Mouse (Mus musculus): Measurements from ENCODE around the gene Pip5kl1.

DNA sequence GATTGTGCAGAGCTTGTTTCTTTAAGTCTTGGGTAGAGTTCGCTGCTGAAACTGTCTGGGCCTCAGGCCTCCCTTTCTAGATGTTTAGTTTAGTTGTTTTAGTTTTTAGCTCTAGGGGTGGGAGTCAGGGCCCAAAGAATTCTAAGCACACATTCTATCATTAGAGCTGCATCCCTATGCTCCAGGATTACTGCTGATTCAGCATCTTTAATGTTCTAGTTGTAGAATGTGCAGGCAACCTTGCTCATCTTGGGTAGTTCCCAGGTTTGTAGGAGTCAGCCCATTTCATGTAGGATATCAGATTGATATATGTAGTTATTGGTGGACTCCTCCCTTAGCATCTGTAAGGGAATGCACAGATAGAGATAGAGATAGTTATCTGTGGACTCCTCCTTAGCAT lies 42.5 kb downstream of the Pip5kl1 start:
- no peak for TF ChIP-seq CTCF (IDR thresholded peaks at IDR 0.05; ENCODE audit: low read depth, low read length)
- TF ChIP-seq TAL1 (conservative IDR thresholded peaks at IDR 0.05; ENCODE audit: low read depth, low read length): no peak
- TF ChIP-seq POLR2AphosphoS5 (IDR thresholded peaks at IDR 0.05; ENCODE audit: insufficient replicate concordance, low read depth, low read length): no peak
- no peak for TF ChIP-seq GATA2 (IDR thresholded peaks at IDR 0.05; ENCODE audit: borderline replicate concordance, low read depth, low read length)
